Mouse (Mus musculus) yolk sac, embryonic 10.5 days (tissue): ENCODE data around the gene Twsg1.
A peak's percentile ranks its signal among the peaks of the same experiment; 100 is the strongest.
"Not testable (repeated sequence)": the region's sequence is repeated elsewhere in the genome, so short reads cannot be mapped to it uniquely, and the experiment has no call there.

ENCODE experiments used
- DNase-seq: peaks from one replicate; pipeline ENCODE4 v3.0.0-alpha.2; 2017; ENCODE audit warnings: low spot score

Gene Twsg1

DNA sequence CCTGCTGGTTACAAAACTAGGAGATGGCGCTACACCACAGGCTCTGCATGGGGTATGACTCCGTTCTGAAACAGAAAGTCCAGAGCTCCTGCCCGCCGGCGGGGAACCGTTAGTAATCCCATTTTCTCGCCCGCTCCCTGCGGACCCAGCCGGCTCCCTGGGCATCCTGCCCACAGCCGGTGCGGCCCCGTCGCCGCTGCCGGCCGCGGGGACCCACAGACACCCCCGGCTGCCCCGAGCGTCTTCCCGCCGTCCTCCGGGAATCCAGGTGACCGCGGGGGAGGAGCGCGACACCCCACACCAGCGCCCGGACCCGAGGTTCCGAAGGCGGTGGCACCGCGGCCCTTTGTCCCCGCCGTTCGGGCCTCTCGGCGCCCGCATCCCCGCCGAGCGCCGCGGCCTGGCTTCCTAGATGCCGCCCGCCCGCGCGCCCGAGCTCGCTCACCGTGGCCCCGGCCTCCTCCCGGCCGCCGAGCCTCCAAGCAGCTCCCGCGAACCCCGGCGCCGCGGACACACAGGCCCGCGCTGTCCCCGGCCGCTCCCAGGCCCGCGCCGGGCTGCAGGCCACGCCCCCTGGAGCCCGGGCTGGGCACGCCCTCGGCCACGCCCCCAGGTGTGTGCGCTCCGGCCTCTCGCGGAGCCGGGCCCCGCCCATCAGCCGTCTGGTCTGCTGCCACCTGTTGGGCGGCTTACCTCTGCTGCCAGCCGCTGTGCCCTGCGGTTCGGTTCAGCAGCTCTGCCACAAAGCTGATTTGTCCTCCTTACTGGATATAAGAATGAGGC lies at the start of gene Twsg1:
Gene Twsg1, minus strand, starts transcription at position 605 of the 783 bp plus-strand sequence.
- DNase-seq = peak; percentile 89

GRCm38 (mm10) chr17:65988151-65988820 lies 37.3 kb upstream of the Twsg1 start:
- peak; percentile 47 for DNase-seq

DNA sequence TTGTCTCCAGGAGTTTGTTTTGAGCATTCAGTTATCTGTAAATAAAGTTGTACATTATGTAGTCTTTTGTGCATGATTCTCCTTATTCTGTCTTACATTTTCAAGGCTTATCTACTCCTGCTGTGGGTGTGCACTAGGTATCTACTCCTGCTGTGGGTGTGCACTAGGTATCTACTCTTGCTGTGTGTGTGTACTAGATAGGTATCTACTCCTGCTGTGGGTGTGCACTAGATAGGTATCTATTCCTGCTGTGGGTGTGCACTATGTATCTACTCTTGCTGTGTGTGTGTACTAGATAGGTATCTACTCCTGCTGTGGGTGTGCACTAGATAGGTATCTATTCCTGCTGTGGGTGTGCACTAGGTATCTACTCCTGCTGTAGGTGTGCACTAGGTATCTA lies 25.7 kb upstream of the Twsg1 start:
- DNase-seq = not testable (repeated sequence)

DNA sequence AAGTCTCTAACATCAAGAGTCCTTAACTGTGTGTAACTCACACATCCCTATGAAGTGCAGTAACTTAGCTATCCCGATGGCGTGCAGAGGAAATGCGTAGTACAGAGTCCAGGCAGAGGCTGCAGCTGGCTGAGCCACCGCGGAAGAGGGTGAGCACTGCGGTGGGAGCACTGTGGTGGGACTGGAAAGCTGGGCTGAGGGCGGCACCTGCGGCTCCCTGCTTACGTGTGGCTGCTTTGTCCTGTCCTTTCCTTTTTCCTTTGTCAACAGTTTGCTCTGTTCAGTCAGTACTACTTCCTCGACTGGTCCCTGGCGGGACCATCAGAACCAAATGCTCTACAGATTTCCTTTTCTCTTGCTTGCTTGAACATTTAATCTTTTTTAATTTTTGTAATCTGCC lies 16.7 kb upstream of the Twsg1 start:
- DNase-seq = no peak

DNA sequence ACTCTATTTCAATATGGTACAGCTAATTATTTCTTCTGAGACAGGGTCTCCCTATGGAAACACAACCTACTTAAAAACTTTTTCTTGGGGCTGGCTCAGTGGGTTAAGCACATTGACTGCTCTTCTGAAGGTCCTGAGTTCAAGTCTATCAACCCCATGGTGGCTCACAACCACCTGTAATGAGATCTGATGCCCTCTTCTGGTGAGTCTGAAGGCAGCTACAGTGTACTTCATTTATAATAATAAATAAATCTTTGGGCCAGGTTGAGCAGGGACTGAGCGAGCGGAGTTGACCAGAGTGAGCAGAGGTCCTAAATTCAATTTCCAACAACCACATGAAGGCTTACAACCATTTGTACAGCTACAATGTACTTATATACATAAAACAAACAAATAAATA lies 11.2 kb upstream of the Twsg1 start:
- DNase-seq = no peak

- no peak for DNase-seq
These were observed 10.6 kb upstream of the Twsg1 start for GRCm38 (mm10) chr17:65961606-65962136.

GRCm38 (mm10) chr17:65959011-65959410 lies 8.0 kb upstream of the Twsg1 start:
- DNase-seq = no peak

- no peak for DNase-seq
These were observed 7.3 kb upstream of the Twsg1 start for GRCm38 (mm10) chr17:65958366-65958765.

GRCm38 (mm10) chr17:65957782-65958325 lies 6.8 kb upstream of the Twsg1 start:
- no peak for DNase-seq

GRCm38 (mm10) chr17:65956993-65957781 lies 6.2 kb upstream of the Twsg1 start:
- no peak for DNase-seq

- DNase-seq = no peak
These were observed 5.1 kb upstream of the Twsg1 start for GRCm38 (mm10) chr17:65956140-65956539.

- DNase-seq = no peak
These were observed 2.9 kb upstream of the Twsg1 start for GRCm38 (mm10) chr17:65953959-65954358.

- no peak for DNase-seq
These were observed 1.1 kb upstream of the Twsg1 start for GRCm38 (mm10) chr17:65952083-65952482.

- DNase-seq = no peak
These were observed 843 bp downstream of the Twsg1 start for GRCm38 (mm10) chr17:65950183-65950582.

DNA sequence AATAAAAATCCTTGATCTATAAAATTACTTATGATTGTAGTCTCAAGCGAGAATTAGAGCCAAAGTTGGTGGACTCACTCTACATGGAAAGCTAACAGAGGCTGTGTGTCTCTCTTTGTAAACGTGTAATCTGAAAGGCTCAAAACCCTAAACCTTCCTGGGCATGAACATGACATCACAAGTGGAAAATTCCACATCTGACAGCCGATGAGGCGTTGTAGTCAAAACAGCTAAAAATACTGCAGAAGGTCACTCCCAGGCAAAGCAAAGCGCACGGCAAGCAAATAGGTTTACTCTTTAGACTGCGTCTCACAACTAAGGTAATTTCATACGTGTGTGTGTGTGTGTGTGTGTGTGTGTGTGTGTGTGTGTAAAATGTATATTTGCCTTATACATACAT lies 3.7 kb downstream of the Twsg1 start:
- DNase-seq = no peak

DNA sequence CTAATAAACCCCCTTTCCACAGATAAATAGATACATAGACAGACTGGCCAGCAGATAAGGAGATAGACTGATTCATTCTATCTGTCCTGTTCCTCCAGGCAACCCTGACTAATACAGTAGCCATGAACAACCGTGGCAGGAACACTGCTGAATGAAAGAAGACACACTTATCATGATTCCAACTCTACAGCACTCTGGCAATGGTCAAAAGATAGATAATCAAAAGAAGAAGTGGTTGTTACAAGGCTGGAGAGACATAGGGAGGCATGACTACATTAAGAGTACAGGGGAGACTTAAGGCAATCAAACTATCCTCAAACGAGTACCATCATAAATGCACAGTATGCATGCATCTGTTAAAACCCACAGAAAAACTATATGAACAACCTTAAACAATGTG lies 5.6 kb downstream of the Twsg1 start:
- no peak for DNase-seq

DNA sequence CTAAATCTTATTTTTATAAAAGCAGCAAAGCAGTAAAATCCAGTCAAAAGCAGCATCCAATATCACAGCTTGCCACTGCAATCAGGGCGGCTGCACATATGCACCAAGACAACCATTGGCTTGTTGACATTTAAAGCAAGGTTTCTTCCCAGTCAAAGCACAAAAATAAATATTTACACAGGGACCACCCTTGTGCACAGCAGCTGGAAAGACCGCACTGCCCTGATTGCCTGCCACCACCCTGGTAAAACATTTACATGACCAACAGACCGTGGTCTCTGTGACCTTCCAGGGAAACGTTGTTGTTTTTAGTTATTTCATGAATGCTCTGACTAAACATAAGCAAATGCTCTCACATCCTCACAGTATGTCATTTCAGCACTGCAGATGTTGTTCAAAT lies 8.6 kb downstream of the Twsg1 start:
- DNase-seq = peak; percentile 68

DNA sequence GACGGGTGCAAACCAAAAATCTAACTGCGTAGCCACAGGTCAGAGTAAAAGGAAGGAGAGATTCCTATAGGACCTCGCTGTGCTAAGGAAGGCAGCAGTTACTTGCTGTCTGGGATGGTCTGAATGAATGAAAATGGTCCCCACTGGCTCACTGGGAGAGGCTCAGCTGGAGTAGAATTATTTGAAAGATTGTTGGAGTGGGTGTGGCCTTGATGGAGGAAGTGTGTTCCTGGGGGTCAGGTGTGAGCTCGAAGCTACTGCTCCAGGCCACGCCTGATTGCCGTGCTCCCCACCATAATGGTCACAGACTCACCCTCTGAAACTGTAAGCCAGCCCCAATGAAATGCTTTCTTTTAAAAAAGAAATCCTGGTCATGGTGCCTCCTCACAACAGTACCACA lies 9.8 kb downstream of the Twsg1 start:
- no peak for DNase-seq

DNA sequence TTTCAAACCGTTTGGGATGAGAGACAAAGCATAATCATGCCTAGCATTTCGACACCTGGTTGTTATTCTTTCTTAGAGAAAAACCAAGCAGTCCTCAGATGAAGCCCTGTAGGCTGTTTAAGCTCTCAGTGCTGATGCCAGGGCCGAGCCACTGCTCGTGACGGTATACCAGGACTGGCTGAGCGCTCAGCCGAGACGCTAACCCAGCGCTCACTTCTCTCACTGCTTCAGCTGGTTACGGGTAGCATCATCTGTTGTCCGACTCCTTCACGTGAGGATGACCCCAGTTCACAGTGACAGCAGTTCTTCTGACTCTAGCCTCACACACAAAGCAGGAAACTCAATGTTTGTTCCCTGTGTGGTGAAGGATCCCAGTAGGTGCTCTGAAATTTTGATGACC lies 10.8 kb downstream of the Twsg1 start:
- DNase-seq = no peak

DNA sequence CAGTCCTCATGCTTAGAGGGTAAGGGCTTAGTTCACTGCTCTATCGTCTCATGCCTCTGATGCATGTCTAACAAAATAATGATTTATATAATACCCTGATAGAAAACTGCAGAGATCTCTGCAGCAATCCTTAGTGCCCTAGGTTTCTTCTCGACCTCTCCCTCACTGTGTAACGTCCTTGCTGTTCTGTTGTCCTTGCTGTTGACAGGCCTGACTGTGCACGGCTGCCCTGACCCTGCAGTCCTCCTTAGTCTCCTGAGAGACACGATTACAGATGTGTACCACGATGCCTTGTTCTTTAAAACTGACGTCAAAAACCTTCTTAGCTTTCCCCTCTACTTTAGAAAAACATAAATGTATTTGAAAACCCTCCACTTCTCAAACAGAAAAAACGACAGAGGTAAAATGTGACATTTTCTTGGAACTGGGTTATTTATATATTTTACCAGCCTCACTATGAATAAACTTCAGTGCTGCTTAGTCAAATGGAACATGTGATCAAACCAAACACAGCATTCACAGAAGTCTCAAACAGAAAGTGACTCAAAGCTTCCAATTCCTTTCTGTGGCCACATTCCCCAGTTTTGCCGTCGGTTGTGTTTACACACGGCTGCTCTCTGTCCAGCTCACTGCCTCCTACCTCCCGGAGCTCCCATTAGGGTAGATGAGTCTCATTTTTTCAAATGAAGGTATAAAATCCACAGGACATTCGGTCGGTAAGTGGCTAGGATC lies 11.4 kb downstream of the Twsg1 start:
- DNase-seq = peak; percentile 60

DNA sequence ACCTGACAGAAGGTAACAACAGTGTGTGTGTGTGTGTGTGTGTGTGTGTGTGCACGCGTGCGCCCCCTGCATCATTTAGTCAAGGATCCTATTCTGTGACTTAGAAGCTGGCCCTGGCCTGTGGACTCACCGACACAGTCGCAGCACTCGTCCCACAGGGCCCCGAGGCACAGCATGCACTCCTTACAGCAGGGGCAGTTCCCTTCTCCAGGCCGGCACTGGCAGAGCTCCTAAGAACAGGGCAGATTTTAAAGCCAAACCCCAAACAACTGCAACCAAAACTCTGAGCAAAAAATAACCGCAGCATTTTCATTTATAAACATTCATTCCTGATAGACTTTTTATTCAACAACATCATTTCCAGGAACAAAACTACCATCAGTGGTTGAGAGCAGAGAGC lies 13.4 kb downstream of the Twsg1 start:
- DNase-seq = no peak

DNA sequence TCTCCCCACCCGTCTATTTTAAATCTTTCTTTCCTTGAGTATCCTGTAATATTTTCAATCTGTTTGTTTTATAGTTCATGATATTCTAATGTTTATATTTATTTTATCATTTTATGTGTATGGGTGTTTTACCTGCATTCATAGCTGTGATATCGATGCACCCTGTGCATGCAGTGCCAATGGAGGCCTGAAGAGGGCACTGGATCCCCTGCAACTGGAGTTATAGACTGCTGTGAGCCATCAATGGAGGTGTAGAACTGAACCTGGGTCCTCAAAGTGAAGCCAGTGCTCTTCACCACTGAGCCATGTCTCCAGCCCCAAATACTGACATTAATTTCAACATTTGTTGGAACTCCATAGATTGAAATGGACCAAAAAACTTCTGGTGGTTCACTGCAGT lies 17.3 kb downstream of the Twsg1 start:
- DNase-seq = no peak
